Mouse (Mus musculus) ES-E14 (cell line): ENCODE results near the gene Actr10.

ENCODE experiments used
- CHD2 ChIP-seq: IDR thresholded peaks from 2 replicates; pipeline ENCODE4 v1.6.1; 2014; ENCODE audit warnings: mild to moderate bottlenecking, low read depth, low read length, inconsistent platforms
- HCFC1 ChIP-seq: IDR thresholded peaks from 2 replicates; pipeline ENCODE4 v1.6.1; 2012; ENCODE audit warnings: low read length, inconsistent platforms, borderline replicate concordance; ENCODE audit not compliant: insufficient read depth
- MAFK ChIP-seq: IDR thresholded peaks from 2 replicates; pipeline ENCODE4 v1.6.1; 2014; ENCODE audit warnings: mild to moderate bottlenecking, low read depth, low read length, inconsistent platforms; ENCODE audit not compliant: insufficient read depth
- ZNF384 ChIP-seq: IDR thresholded peaks from 2 replicates; pipeline ENCODE4 v1.6.1; 2012; ENCODE audit warnings: low read depth, low read length, inconsistent platforms

DNA sequence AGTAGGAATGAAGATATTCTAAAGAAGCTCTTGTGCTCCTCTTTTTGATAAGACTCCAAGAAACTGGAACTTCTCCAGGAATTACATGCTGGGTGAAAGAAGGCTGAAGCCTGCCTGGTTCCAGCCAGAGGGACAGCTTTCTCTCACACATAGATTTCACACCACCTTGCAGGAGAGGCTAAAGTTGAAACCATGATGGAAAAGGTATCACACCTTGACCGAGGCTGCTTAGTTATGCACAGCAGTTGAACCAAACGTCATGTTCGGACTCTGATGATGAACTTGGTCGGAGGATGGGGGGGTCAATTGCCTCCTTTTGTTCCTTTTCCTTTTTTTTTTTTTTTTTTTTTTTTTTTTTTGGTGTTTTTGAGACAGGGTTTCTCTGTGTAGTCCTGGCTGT, 36.2 kb downstream of the Actr10 start:
- TF ChIP-seq HCFC1: no peak
- TF ChIP-seq CHD2: no peak
- no peak; the same call in 1 of the 2 replicates for TF ChIP-seq ZNF384
- TF ChIP-seq MAFK: no peak
